Mouse (Mus musculus) layer of hippocampus, adult 11-12 months (tissue): ENCODE data around the gene Maml2.

Experiments used
- DNase-seq: peaks from one replicate; pipeline ENCODE4 v3.0.0; 2022; ENCODE audit warnings: low spot score

Maml2 gene

DNA sequence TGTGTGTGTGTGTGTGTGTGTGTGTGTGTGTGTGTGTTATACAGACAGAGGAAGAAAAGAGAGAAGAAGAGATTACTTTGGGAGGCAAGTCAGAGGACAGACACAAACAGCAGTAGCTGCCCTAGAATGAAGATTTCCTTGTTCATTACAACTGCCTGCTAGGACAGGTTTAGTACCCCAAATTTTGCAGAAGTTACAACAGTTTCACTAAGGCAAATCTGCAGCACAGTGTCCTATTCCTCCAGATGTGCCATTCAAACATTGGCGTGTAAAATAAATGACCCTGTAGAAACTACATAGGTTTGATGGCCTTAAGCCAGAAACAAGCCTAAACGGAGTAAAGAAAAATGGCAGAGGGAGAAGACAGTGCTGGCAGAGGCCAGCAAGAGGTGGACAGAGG, 195.1 kb downstream of the Maml2 start:
- DNase-seq, result no peak

DNA sequence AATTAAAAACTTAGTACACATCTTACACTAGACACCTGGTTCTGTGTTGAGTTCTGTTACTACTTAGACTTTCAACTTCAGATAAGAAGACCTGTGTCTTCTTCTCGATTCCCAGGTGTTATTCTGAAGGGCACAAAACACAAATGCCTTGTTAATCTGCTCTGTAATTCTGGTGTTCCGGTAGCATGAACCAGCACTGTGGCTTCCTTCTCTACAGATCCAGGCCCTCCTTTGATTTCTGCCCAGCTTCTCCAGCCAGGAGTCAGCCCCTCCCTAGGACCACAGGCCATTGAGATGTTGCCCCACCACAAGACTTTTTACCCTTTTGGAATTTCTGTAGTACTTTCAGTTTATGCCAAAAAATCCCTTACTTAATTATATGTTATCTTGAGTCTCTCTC, 196.0 kb downstream of the Maml2 start:
- no peak for DNase-seq

DNA sequence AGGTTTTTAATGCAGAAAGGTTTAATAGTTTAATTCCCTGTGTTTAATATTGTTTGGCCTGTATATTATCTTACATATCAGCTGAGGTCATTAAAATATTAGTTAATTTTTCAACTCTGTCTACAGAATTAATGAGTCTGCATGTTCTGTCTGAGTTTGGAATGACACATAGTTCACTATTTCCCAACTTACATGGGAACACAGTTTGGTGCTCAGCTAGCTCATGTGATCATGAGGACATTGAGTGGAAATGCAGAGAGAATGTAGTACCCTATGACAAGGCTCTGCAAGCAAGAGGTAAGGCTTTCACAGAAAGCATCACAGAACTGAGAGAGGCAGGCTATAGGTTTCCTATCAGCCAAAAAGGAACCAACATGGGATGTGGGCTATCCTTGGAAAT, 197.8 kb downstream of the Maml2 start:
- DNase-seq, result no peak

DNA sequence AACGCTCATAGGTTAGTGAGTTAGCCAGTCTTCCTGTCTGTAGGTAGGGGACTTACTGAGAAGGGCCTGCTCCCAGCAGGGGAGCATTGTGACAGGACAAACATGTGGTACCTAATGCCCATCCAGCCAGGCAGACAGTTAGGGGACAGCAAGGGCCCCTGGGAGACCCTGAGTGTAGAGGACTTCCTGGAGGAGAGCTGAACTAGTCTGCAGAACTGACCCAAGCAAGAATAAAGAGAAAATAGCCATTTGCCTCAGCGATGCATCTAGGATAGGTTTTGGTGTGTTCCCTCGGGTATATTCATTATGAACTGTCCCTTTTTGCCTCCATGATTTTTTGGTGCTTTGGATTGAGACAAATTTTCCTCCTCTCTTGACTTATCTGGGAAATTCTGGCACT, 199.3 kb downstream of the Maml2 start:
- DNase-seq, result no peak

DNA sequence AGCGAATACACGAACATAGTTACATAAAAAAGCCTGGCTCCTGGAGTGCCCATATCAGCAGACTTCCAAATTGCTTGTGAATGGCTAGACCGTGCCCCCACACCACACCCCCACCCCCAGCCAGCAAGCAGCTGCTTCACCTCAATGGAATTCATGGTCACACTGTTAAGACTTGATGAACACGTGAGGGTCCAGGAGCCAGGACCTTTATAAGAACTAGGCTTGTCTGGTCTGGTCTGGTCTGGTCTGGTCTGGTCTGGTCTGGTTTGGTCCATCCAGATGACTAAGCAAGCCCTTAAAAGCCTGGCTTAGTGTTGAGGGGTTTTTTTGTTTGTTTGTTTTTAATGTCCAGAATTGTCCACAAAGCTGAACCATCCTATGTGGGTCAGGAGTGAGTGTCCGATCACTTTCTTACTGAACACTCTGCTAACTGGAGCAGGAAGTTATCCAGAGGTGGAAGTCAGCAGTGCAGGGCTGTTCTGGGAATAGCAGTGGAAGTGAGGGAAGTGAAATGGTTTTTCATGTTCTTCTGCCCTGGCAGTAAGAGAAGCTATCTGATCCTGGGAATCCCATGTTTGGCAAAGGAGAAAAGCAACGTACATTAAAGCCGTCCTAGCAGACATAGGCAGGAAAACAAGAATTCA, 200.1 kb downstream of the Maml2 start:
- no peak for DNase-seq

DNA sequence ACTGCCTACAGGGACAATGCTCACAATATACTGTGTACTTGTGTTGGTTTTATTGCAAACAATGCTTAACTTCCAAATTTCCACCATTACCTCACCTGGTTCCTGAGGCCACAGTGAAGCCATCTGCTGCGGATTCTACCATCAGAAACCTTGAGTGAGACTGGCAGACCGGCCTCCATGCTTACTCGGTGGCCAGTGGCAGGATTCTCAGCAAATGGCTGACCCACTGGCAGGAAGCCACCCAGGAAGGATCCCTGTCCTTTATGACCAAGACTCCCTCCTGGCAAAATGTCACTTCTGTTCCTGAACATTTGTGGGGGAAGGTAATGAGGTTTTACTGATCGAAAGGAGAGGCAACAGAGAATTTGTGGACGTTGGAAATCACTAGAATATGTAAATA, 202.3 kb downstream of the Maml2 start:
- no peak for DNase-seq

DNA sequence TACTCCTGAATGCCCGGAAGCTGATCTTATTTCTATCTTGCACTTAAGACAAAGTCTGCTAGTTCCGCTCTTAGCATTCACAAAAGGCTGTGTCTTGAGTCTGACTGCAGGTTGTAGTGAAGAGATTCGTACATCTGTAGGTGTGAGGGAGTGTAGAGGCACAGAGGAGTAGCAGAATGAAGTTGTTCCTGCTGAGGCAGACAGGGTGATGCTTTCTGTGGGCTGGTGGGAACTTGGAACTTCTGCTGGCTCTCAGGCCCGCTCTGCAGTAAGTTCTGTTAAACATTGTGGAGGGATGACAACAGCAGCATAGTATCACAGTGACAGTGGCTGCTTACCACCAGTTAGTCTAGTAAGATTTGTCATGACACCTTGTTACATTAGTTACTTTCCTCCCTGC, 207.3 kb downstream of the Maml2 start:
- no peak for DNase-seq

DNA sequence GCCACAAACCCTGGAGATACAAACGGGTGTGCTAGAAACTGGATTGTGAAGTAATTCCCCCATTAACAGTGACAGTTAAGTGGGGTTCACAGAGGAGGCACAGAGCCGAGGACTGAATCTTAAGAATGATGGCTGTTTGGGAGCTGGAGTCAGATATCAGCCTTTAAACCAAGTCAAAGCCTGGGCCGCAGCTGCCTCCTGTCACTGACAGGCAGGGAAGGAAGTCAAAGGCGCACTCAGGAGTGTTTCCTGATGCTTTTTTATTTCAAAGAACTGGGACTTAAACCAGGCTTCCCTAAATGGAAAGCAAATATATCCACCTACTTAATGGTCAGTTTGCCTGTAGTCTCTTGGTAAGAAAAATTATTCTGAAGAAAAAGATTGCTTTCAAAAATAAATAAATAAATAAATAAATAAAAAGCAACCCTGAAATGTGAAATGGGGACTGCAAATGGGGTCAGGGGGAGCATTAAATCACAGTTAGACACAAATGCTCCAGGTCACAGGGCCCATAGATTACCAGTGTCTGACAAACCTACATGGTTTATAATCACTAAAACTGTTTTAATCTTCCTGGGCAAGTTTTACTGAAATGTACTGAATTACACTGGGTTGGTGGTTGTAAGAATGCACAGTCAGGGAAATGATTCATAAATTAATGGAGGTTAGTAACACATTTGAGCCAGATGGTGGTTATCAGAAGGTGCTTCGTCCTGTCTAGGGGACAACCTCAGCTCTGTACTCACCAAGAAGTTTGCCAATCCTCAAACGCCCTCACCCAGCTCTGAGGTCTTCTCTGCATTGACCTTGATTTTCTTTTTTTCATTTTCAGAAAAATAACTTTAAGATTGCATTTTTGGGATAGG, 209.4 kb downstream of the Maml2 start:
- DNase-seq, result no peak

DNA sequence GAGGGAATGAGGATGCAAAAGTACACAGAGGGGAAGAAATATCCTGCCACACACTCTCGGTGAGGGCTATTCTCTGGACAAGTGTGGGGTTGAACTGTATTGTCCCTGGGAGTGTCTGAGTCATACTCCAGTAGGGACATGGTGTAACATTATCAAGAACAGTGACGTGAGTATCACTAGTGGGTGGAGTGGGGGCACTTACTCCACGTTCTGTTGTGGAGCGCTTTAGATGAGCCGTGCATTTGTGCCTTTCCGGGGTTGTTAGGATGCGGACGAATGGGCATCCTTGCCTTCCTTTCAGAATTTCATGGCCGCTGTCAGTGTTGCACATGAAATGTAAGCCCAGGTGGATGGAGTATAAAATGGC, 210.0 kb downstream of the Maml2 start:
- DNase-seq, result no peak

DNA sequence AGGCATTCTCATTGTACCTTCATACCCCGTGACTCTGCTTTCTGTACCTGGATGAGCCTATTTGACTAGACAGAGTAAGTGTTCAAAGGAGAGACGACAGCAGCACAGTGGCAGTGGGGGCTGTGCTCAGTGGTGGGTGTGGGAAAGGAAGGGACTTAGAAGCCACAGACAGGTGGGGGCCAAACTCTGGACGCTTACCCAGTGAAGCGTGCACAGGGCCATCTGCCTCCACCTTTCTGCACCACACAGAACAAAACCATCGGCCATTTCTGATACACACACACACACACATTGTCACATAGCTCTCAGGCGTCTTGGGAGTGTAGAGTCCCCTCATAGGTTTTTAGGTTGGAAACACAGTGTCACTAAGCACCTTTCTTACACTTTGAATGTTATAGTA, 212.0 kb downstream of the Maml2 start:
- no peak for DNase-seq

DNA sequence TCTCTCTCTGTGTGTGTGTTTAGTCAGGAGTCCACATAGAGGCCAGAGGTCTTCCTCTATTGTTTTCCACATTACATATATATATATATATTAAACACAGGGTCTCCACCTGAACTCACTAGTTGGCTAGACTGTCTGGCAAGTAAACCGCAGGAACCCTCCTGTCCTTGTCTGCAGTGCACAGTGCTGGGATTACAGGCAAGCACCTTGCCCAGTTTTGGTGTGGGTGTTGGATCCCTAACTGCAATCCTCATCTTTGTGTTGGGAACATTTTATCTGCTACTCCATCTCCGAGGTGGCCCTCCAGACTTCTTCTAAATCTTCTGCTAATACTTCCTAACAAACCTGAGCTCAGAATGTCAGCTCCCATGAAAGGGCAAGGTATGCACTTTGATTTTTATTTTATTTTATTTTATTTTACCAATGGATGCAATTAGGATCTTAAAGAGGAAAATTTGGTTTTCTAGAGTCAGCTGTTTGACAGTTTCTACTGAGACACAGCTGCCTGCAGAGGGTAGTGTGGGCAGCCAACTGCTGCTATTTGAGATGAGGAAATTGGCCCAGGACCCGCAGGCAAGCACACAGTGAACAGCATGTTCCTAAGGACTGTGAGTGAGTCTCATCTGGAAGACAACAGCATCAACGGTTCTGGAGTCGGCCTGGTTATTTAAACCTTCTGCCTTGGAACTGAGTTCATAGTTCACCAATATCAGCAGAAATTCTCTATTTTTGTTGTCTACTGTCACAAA, 213.0 kb downstream of the Maml2 start:
- DNase-seq, result peak; percentile 69

DNA sequence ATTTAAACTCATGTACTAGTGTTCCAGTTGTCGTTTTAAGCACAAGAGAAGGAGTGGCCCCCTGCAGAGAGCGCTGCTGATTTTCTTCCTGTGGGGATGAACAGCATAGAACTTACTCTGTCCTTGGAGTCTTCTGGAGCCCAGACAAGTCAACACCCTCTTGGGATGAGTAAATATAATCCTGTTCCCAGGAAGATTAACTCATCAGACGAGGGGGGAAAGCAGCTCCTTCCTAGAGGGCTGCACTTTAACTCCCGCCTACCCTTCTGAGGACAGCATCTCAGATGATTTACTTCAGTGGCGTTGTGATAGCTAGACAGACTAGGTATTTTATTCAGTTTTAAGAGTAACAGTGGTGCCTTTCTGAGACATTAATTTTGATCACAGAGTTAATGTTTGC, 215.4 kb downstream of the Maml2 start:
- no peak for DNase-seq

DNA sequence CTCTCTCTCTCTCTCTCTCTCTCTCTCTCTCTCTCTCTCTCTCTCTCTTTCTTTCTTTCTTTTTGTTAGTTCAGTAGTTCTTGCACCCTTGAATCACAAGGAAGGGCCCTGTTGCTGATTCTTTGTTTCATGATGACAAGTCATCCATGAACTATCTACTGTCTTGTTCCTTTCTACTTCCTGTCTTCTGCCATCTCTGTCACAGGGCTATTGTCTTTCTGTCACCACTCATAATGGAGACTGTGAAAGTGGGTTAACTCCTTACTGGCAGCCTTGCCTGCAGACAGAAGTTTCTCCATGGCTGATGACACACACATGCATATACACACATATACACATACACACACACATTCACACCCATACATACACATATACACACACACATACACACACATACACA, 216.7 kb downstream of the Maml2 start:
- no peak for DNase-seq

DNA sequence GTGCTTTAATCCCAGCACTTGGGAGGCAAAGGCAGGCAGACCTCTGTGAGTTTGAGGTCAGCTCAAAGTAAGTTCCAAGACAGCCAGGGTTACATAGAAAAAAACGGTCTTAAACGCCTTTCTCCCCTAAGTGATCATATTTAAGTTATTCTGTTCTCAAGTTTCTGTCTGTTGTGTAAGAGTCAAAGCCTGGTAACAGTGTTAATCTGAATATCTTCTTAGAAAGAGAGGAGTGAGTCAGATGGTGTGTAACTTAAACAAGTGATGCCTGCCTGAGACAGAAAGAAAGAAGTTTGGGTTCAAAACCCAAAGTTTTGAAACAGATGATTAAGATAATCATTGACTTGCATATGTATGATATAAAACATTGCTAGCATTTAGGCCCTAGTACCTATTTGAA, 218.2 kb downstream of the Maml2 start:
- no peak for DNase-seq

DNA sequence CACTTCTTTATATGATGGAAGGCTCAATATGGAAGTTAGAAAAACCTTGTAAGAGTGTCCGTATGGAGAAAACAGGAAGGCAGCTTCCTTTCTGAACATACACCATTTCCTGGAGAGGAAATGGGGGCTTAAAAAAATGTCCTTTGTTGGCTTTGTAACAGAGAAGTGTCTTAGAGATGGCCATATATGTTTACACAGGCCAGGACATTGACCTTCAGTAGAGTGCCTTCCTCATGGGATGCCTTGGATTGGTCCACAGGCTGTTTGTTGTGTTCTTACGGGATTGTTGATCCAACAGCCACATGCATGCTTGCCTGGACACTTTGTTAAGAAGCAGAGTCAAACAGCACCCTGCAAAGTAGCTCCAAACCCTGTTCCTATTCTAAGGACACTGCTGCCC, 220.3 kb downstream of the Maml2 start:
- DNase-seq, result no peak

DNA sequence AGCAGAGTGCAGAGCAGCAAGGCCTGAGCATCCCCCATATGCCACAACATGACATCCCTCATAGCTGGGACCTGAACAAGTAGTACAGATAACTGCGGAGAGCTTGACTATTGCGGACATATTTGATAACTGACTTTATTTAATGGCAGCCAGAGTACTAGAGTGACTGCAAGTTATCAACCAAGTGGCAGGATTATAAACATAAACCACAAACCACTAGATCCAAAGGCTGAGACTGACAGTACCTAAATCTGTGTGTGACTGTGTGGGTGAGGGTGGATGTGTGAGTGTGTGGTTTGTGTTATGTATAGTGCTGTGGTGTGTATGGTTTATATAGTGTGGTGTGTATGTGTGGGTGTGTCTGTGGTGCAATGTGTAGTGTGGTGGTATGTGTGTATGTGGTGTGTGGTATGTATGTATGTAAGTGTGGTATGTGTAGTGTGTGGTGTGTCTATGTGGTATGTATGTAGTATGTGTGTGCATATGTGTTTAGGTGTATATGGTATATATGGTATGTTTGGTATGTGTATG, 220.7 kb downstream of the Maml2 start:
- DNase-seq, result no peak

DNA sequence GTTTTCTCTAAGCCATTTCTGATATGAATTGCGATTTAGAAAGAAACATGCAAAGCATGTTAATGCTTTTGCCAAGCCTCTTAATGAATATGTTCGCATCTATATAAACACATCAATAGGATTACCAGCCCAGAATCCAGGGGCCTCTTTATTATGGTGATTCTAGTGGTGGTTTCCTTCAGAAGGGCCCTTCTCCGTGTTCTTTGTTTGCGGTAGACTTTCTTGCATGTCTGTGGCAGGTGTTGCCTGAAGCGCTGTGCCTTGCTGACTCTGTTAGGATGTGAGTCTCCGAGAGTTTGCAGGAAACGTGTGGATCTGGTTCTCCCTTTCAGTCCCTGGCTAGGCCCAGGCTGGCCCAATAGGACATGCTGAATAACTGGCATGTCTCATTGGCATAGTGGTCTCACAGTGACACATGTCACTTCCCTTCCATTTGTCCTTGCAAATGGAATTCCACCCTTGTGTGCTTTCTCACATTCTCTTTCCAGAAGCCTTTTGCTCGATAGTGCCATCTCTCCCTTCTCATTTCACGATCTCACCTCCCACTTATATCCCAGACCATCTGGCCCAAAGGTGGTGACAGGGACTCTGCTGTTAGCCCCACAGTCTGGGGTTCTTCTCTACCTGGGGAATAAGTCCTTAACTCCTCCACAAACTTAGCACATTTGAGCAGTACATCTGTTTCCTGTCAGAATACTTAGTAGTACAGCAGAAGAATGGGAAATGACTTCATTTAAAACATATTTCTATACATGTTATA, 224.5 kb downstream of the Maml2 start:
- no peak for DNase-seq

DNA sequence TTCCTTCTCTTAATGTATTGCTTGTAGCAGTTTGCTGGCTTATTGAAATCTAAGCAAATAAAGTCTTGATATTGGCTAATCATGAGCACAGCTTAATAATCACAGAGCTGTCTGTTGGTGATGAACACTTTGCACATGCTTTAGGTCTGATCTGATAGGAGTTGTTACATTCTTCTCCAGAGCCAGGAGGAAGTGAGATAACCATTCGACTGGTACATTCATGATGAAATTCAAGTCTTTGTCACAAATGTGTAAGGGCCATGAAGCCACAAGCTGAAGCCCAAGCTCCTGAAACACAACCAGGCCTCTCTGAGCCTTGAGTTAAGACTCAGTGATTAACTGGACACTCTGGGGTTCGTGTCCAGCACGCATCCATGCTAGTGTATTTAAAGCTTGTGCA, 225.3 kb downstream of the Maml2 start:
- DNase-seq, result no peak

DNA sequence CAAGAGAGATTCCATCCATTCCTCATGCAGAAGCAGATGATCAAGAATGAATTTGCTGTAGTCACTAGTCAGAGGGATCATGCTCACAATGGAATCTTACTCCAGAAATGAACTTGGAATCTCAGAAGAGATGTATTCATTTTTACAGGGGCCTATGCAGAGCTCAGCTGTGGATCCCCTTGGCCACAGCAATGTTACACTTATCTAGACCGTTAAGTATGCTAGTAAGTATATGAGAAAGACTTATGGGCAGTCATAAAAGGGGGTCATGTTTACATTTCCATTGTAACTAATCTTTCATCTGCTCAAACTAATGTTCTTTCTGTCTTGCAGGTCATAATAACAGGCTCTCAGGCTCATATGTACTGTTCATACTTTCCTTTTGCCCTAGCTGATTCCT, 227.3 kb downstream of the Maml2 start:
- no peak for DNase-seq

DNA sequence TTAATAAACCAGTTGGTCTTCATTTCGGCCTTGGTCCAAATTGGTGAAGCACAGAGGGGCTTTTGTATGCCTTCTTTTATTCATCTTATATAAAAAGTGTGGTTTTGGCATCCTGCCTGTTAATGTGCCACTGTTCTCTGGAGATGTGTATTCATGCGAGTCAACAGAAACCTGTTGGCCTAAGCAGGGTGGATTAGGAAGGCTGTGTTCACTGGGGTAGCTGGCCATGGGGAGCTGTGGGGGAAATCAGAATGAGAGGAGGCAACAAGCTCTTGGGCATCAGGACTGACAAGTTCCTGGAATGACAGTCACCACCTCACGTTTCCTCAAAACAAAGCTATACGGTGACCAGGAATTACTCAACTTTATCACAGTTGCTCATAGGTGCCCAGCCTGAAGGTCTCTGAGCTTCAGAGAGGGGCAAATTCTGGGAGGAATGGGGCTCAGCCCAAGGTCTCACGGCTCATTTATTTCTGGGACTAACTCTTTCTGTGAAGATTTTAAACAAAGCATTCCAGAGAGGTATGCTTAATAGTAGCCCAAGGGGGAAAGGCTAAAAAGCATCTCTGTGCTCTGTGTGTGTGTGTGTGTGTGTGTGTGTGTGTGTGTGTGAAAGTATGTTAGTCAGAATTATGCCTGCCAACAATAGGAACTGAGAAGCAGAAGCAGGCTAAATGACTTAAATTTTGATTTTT, 228.0 kb downstream of the Maml2 start:
- no peak for DNase-seq

DNA sequence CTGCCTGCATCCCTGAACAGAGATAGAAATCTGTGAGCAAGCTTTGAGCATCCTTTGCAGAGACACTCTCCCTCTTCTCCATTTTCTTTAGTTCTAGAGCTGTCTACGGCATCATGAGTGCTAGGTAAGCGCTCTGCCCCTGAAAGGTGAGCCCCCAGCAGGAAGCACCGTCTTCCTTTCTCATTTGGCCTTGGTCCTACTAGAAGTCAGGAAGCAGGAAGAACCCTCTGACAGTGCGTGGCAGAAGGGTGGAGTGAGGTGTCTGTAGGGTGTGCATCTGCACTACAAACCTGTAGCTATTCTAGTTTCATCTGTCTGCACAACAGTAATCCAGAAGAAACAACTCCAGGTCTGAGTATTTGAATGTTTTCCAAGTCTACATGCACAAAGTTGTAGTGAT, 232.8 kb downstream of the Maml2 start:
- no peak for DNase-seq
